Mouse (Mus musculus) cortical plate, adult 2 months (tissue): Measurements from ENCODE around the gene Klhl35. TPM values are rescaled to one million over a fixed set of nuclear protein-coding genes. Genes with fewer than 3 reads are reported as not detected.
A peak's percentile ranks its signal among the peaks of the same experiment; 100 is the strongest.

Experiments
- H3K27ac ChIP-seq: fragments of 200-500 bp; 2 replicates; pipeline ENCODE4 v1.5.1; 2012; ENCODE audit warnings: low read length, control low read depth, inconsistent platforms; ENCODE audit not compliant: insufficient read depth
- H3K4me1 ChIP-seq: fragments of 200-500 bp; 2 replicates; pipeline ENCODE4 v1.6.1; 2011; ENCODE audit warnings: low read length; ENCODE audit not compliant: control insufficient read depth, insufficient read depth
- H3K4me3 ChIP-seq: fragments of 200-500 bp; 2 replicates; pipeline ENCODE4 v1.5.1; 2011; ENCODE audit warnings: mild to moderate bottlenecking, low read length, control low read depth; ENCODE audit not compliant: insufficient read depth
- CTCF ChIP-seq: fragments of 200-500 bp; IDR thresholded peaks from 2 replicates; pipeline ENCODE4 v1.5.1; 2011; ENCODE audit warnings: mild to moderate bottlenecking, control low read depth, low read length; ENCODE audit not compliant: insufficient read depth; ENCODE audit errors: extremely low read depth
- POLR2A ChIP-seq: fragments of 200-500 bp; IDR thresholded peaks from 2 replicates; pipeline ENCODE4 v1.6.1; 2011; ENCODE audit warnings: mild to moderate bottlenecking, low read length, control low read depth; ENCODE audit not compliant: insufficient read depth; ENCODE audit errors: extremely low read depth
- polyA plus RNA-seq: library from polyadenylated mRNA; depleted of rRNA; stranded (reverse); fragments of >200 nt; gene quantifications from 2 replicates; pipeline ENCODE4 v1.2.3, GENCODE M21; 2012; rRNA removed

Klhl35 gene
- polyA plus RNA-seq, result 2.2 and 3.5 TPM in 2 replicates

DNA sequence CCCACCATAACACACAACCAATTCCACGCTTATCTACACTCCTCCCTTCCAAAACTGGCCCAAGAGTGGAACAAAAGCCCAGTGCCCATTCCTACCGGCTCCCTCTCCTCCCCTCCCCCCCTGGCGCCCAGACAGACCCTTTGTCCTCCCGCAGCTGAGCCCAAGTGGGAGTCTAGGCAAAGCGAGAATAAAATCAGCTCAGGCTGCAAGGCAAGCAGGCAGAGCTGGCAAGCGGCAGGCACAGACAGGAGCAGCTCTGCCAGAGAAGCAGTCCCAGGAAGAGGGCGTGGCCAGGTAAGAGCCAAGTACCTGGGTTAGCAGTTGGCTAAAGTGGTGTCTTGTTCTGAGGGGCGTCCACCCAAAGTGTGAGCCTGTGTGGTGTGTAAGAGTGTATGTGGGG, at the start of gene Klhl35:
Klhl35 (plus strand) TSS at position 194 of the 400 bp plus-strand sequence.
- TF ChIP-seq POLR2A (peak; percentile 35; the same call in 1 of the 2 replicates), CTCF (no peak)
- H3K4me1 ChIP-seq, result peaks cover 17% of the 10 kb centered on the region
- H3K27ac ChIP-seq, result 0 out of 2 replicates have a peak within 1 kb of the TSS, but pooled peaks have one; percentile 7
- H3K4me3 ChIP-seq, result no peak within 1 kb of the TSS

DNA sequence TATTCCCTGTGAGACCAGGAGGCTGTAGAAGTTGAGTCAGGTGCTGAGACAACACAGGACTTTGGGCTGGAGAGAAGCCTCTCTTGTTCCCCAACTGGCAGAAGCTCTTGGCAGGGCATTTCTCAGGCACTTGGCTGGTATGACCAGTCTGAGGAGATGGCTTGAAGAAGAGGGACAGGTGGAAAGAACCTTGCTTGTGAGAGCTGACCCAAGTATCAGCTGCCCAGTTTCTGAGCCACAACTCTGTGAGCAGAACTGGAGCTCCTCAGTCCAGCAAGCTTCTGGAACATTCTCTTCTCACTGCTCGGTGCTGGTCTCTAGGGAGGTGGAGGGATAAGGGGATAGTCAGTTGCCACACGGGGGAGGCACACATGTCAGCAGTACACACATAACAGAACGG, 46.5 kb upstream of the Klhl35 start:
- no peak for TF ChIP-seq POLR2A
- TF ChIP-seq CTCF, result no peak

DNA sequence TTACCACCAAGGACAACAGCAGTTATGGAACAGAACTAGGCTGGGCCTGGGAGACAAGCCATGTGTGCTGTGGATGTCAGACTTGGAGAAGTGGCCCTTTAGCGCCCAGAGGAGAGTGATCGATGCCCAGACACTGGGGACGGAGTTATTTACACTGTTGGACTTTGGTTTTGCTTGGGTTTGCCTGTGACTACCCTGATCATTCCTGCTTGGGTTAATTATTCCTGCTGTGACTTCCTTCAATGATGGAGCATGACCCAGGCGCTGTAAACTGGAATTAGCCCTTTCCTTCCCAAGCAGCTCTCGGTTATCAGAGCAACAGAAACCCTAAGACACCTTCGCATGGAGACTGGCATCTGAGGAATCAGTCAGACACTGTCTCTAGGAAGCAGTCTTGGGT, 44.8 kb upstream of the Klhl35 start:
- H3K27ac ChIP-seq, result no peak overlapping the region
- H3K4me1 ChIP-seq, result no peaks in the 10 kb centered on the region
- TF ChIP-seq POLR2A, result no peak
- no peak for TF ChIP-seq CTCF
- H3K4me3 ChIP-seq, result no peak overlapping the region

More for the DNA sequence above, 46.5 kb upstream of the Klhl35 start:
- Histone ChIP-seq H3K4me1 (no peaks in the 10 kb centered on the region), H3K4me3 (no peak overlapping the region), H3K27ac (no peak overlapping the region)

DNA sequence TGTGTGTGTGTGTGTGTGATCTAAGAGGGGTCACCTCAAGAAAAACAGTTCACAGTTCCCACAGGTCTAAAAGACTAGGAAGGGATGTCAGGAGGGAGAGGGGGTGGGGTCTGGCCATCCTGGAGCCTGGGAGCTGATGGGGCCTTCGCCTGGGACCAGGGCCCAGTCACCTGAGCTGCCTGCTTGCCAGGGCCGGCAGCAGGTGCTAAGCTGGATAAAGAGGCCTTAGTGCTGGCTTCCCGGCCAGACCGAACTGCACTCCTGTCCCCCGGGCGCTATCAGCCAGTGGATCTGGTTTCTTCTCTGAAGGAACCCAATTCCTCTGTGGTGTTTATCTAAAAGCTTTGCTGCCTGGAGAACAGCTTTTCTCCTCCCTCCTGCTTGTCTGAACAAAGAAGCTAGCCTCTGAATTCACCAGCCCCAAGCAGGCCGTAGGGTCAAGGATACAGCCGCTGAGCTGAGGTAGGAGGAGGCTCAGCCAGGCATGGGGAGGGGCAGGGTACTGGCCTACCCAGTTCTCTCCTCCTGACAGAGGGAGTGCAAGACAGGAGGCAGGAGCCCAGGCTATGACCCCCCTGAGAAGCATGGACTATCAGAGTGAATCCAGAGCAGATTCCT, 41.2 kb upstream of the Klhl35 start:
- Histone ChIP-seq H3K4me3 (no peak overlapping the region), H3K27ac (no peak overlapping the region), H3K4me1 (no peaks in the 10 kb centered on the region)
- no peak for TF ChIP-seq CTCF
- no peak for TF ChIP-seq POLR2A

DNA sequence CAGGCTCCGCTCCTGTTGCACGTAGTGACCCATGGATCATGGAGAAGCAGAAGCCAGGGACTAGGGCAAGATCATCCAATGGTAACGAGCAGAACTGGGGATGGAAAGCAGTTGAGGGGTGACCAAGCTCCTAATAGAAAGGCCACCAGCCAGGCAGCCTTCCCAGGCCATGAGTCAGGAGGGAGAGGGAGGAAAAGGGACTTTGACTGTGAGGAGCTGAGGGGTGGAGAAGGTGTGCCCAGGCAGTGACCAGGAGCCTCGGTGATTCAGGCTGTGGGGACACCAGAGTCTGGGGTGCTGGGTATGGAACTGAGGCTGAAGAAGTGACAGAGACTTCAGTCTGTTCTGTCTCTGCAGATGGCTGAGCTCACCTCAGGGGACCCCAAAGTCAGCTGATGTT, 40.1 kb upstream of the Klhl35 start:
- no peak overlapping the region for H3K27ac ChIP-seq
- no peak for TF ChIP-seq POLR2A
- TF ChIP-seq CTCF, result no peak
- no peak overlapping the region for H3K4me3 ChIP-seq

DNA sequence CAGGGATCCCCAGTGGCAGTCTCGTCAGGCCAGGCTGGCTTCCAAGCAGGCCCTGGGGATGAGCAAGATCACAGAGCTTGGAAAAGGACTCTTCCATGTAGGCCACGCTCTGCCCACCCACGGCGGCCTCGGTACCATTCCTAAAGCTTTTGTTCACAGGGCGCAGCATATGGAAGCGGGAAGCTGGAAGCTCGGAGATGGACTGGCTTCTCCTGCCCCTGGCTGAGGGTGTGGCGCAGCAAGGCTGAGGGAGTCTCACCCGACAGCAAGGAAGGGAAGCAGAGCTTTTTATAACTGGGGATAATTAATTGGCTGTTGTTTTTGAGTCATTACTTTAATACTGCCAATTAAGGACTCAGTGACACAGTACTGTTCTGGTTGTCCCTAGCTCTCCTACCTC, 38.8 kb upstream of the Klhl35 start:
- Histone ChIP-seq H3K27ac (no peak overlapping the region), H3K4me3 (no peak overlapping the region), H3K4me1 (no peaks in the 10 kb centered on the region)
- no peak for TF ChIP-seq CTCF
- no peak for TF ChIP-seq POLR2A

More for the DNA sequence above, 40.1 kb upstream of the Klhl35 start:
- H3K4me1 ChIP-seq, result no peaks in the 10 kb centered on the region

DNA sequence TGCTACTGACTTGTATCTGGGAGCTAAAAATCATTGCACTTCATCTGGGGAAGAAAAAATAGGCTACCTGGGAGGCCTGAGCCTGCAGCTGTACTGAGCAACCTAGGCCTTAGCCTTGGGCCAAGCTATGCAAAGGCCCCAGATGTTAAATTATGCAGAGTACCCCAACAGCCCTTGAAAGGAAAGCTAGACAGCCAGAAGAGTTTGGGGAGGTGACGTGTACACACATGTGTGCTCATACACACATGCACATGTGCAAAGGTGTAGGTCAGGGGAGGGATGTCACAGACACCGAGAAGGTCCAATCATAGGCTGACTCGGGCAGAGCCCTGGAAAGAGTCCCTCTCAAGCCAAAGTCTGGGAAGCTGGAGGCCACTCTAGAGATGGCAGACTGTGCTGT, 37.8 kb upstream of the Klhl35 start:
- H3K4me3 ChIP-seq, result no peak overlapping the region
- no peak overlapping the region for H3K27ac ChIP-seq
- H3K4me1 ChIP-seq, result no peaks in the 10 kb centered on the region
- no peak for TF ChIP-seq CTCF
- TF ChIP-seq POLR2A, result no peak

DNA sequence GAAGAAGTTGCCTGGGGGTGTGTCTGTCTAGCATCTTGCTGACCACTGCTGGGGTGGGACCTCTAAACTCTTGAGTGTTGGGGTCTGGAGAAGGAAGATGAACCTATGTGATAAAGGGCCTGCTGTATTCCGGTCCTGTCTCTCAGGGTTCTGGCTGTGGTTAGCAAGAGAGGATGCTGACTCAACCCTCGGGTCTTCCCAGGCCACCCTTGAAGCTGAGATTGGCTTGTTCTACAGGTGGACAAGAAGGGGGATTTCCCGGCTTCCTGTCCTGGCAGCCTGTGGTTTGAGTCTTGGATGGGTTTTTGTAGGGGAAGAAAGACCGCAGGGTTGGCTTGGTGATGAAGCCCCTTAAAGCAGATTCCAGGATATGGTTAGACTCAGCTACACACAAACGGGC, 37.0 kb upstream of the Klhl35 start:
- TF ChIP-seq CTCF (no peak), POLR2A (no peak)
- no peak overlapping the region for H3K27ac ChIP-seq
- no peaks in the 10 kb centered on the region for H3K4me1 ChIP-seq
- H3K4me3 ChIP-seq, result no peak overlapping the region

DNA sequence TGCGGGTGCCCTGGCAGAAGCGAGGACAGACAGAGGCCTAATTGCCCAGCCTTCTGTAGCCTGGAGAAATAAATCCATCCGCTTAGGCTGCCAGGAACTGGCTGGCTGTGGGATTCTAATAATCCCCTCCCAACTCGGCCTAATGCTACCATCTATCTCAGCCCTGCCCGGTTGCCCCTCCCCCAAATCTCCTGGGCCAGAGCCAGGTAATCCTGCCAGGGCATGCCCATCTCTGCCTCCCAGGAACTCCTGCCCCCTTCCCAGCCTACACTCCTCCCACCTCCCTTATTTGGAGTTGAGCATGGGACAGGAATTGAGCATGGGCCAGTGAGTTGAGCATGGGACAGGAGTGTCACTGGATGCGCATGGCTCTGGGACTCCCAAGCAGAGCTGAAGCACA, 36.0 kb upstream of the Klhl35 start:
- no peak for TF ChIP-seq POLR2A
- no peak for TF ChIP-seq CTCF
- no peak overlapping the region for H3K27ac ChIP-seq
- H3K4me3 ChIP-seq, result no peak overlapping the region
- no peaks in the 10 kb centered on the region for H3K4me1 ChIP-seq

DNA sequence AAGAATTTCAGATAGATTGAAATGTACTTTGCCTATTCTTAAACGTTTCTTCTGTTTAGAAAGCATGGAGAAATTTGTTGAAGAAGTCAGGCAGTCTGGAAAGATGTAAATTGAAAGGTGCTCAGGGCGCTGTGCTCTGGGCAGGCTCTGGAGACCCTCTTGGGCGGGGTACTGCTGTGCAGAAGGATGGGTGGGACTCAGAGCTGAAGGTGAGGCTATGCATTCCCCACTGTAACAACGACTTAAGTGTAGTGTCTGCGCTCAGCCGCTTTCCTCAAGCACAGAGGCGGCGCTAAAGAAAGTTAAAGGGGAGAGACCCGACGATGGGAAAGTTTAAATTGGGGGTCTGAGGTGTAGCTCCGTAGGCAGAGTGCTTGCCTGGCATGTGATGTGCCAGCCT, 35.6 kb upstream of the Klhl35 start:
- no peak overlapping the region for H3K4me3 ChIP-seq

More for the DNA sequence above, 35.6 kb upstream of the Klhl35 start:
- Histone ChIP-seq H3K4me1 (no peaks in the 10 kb centered on the region), H3K27ac (no peak overlapping the region)
- TF ChIP-seq POLR2A, result no peak
- no peak for TF ChIP-seq CTCF
